Mouse (Mus musculus) embryo, embryonic 11 days (tissue): ENCODE results near the gene 1700001P01Rik.

Experiments used
- DNase-seq: peaks from one replicate; pipeline ENCODE4 v3.0.0-alpha.2; 2015

Gene 1700001P01Rik

DNA sequence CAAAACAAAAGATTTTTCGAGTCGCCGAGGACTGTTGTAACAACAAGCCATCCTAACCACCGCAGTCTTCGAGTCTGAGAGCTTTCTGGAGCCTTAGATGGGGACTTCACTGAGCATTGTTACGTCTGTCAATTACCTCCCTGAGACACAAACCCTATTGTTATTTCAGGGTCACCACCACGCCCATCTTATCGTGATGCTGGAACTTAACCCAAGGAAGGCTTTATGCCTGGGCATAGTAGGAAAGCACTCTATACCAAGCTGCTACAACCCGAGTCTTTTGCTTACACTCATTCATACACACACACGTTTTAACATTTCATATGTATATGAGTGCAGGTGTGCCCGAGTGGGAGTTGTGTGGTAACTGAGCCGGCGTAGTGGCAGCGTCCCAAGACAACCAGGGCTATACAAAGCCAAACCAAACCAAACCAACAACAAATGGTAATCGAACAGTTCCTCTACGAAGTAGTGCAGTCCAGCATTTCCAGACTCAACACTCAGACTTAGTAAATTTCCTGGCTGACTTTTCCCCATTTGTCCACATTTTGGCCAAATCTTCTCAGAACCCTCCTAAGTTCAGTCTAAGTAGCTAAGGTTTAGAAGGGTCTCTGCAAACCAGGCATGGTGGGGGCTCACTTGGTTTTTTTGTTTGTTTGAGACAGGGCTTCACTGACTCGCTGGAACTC is at the start of gene 1700001P01Rik:
1700001P01Rik (minus strand) TSS at position 111 of the 689 bp plus-strand sequence.
- DNase-seq = peak; percentile 19

DNA sequence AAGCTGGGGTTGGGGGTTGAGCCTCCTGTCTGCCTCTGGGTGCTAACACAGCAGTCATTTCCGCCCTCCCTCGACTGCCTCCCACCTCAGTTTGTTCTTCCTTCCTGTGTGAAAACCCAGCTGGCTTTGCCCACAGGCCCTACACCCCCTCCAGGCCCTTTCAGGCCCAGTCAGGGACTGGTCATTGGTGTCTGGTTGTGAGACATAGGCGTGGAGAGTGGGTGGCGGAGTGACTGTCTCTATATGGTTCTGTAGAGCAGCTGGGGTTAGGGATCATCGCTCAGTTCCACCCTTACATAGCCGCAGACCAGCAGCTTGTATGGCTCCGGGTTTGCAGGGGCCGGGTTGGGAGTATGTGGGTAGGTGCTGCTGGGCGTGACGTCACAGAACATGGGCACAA is 49.6 kb upstream of the 1700001P01Rik start:
- no peak for DNase-seq

DNA sequence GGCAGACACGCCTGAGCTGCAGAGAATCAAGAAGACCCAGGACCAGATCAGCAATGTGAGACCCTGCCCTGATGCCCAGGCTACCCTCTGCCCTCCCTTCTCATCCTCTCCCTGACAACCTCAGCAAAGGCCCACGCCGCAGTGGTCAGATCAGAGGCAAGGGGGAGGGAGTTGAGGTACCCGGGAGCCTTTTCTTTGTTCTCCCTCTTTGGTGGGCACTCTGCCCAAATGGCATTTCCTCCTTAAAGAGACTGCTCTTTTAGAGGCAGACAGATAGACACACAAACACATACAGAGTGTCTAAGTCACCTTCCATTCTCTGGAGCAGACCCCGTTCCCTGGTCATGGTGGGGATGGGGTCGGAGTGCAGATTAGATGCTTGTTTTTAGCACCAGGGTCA is 49.2 kb upstream of the 1700001P01Rik start:
- DNase-seq = no peak

DNA sequence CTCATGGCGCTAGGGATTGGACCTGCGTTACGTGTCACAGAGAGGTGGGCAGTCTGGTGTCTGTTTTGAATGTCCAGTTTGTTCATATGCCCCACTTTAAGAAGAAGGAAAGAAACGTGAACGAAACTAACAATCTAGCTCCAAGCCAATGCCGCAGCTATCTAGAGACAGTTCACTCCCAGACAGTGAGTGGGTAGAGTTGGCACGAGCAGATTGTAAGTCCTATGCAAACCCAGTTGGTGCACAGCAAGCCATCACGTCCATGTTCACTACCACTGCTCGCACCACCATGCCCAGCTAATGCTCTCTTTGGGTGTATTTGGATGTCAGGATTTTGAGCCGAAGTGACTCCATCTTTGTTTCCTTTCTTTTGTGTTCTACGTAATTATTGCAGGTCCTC is 48.5 kb upstream of the 1700001P01Rik start:
- DNase-seq = no peak

DNA sequence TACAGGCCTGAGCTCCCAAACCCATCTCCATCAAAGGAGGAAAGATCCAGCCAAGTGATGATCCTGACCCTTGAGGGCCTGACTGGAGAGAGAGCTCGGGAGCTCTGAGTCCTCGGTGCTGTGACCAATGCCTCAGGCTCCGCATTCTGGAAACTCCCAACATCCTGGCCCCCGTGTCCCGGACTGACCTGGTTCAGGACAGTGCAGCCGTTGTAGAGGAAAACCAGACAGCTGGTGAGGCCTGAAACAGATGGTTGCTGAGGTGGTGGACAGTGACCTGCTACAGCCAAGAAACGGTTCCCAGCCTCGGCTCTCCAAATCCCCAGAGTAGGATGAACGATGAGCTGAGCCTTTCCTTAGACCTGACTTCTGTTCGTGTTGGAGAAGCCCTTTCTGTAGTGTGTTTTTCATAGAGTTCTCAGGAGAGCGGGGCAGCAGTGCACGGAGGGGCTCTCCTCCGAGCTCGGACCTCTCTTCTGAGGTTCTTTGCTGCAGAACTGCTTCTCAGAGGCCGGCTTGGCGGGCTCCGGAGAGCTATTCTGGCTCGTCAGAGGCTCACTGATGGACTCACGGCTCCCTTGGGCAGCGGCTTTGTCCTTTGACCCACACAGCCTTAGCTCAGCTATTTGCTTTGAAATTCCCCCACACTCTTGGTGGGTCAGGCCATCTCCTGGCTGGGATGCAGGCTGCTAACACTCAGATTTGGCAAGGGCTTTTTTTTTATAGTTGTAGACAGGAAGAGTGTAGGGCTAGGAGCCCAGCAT is 47.3 kb upstream of the 1700001P01Rik start:
- DNase-seq = no peak

DNA sequence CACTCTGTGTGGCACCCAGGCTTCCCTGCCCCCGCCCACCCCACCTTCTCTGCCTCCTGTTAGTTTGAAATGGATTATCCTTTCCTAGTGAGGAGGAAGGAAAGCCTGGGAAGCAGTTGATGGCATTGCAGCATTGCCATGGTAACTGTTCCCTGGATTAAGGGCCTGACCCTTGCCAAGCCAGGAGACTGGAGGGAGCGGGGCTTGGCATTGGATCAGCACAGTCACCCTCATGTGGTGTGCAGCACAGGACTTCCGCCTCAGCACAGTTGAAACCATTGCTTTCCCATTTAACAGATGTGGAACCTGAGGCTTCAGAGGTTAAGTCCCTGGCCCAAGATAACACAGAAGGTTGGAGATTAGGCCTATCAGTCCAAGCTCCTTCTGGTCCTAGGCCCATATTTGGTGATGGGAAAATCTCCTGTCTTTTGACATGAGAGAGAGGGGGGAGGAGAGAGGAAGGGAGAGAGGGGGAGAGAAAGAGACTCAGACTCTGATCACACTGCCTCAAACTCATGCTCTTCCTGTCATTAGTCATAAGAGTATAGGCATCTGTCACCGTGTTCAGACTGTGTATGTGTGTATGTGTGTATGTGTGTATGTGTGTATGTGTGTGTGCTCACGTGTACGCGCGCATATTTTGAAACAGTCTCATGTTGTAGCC is 45.8 kb upstream of the 1700001P01Rik start:
- DNase-seq = no peak

DNA sequence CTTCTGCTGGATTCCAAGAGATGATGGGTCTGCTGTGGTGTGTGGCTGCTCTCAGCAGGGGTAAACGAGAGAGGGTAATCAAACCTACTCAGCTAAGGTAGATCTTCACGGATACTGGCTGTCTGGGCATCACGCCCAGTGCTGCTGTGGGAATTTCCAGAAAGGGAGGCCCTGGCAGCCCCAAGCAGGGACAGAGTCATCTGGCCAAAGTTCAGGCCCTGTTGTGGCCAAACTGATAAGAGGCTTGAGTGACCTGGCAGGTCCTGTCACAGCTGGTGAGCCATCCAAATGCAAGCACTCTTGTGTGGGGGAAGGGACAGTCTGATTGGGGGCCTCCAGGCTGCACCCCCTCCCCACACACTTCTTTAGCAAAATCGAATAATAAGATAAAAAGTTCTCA is 45.1 kb upstream of the 1700001P01Rik start:
- DNase-seq = no peak

DNA sequence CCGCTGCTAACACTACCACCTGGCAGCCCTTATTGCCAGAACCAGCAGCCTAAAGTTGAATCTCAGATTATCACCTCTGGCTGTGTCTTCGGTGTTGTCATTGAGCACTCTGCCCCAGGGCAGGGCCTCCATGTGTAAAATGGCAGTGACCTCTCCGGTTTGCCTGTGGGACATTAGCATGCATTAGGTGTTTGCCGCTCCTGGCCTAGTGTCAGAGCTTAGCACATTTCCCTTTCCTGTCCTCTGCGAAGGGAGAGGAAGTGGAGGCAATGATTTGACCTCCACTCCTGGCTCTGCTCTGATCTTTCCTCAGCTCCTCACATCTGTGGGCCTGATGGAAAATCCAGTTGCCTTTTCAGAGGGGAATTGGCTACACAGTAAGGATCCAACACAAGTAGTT is 44.2 kb upstream of the 1700001P01Rik start:
- no peak for DNase-seq

DNA sequence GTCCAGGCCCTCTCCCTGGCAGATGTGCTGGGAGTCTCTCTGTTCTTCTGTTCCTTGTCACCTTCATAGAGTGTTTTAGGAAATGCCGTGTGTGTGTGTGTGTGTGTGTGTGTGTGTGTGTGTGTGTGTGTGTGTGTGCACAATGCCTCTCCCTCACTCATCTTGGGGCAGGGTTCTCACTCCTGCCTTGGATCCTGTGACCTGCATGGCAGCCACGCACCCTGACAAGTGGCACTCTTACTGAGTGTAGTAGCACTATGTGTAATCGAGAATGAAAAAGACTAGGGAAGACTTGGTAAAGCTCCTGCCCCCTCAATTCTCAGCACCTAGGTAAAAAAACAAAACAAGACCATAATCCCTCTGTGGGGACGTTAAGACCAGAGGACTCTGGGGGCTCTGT is 43.4 kb upstream of the 1700001P01Rik start:
- no peak for DNase-seq

DNA sequence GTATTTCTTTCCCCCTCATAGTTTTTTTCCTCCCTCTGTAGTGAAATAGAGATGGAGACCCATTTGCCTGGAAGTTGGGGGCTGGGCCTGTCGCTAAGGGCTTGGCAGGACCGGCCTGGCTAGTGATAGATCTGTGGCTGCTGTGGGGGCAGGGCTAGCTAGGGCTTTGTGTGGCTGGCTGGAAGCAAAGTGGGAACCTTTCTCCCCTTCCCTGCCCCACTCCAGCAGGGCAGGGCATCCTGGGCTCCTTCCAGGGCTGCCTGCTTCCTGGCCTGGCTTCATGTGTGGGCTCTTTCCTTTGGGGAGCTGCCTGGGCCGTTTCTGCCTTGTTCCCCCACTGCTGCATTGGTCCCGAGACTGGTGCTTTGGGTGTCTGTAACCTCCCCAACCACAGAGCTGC is 42.9 kb upstream of the 1700001P01Rik start:
- peak; percentile 85 for DNase-seq

DNA sequence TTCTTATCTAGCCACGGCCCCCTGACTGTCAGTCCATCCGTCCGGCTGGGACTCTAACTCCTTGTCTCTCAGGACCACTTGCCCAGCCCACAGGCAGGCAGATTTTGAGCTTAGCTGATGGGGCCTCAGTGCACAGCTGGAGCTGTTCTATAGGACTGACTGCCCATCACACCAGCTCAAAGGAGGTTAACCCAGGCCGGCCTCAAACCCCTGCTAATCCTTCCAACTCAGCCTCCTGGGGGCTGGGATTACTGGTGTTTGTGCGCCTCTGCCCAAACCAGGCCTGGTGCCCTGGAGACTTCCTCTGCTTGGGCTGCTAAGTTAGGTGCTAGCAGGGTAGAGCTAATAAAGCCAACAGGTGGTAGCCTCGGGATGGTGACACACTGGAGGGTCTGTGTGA is 42.3 kb upstream of the 1700001P01Rik start:
- no peak for DNase-seq

DNA sequence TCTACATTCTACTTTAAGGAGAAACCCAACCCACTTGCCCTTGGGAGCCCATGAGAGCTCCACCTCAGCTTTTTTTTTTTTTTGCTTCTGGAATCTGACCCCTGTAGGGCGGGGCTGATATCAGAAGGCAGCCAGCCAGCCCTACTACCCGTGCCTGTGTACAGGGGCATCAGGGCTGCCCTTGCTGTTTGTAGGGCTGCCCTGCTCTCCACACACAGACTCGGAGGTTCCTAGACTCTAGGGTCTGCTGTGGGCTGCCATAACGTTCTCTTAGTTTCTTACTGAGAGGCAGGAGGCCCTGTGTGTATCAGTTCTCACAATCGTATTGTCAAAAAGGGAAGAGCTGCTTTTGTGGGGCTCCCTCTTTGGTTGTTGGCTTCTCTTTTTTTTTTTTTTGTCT is 41.7 kb upstream of the 1700001P01Rik start:
- peak; percentile 62 for DNase-seq

DNA sequence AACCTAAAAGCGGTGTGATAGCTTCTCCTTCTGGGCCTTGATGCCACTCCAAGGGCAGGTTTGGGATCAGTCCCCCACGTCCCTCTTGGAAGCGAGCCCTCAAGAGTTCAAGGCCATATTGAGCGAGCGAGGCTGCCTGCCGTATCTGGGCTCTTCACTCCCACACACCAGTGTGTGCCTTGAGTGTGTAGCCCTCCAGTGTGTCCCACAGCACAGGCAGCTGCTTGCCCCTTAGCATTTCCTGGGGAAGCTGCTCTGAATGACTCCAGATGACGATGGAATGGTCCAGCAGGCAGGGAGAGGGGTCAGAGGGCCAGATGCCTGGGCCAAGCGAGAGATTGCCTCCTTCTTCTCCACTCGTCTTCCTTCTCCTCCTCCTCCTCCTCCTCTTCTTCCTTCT is 41.2 kb upstream of the 1700001P01Rik start:
- DNase-seq = peak; percentile 39

DNA sequence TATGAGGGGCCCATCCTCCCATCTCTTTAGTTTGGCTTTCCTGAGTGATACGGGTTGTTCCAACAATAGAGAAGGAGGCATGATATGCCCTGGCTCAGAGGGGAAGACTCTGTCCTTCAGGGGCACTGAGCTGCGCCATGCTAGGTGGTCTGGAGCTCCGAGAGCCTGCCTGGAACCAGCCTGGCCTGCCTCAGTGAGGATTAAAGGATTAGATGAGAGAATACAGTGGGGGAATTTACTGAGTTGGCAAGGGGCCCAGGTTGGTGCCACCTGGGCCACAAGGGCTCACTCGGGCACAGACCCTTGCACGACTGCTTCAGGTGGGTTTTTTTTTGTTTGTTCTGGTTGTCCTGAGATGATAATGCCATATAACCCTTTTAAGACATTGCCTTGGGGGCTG is 40.5 kb upstream of the 1700001P01Rik start:
- DNase-seq = no peak

DNA sequence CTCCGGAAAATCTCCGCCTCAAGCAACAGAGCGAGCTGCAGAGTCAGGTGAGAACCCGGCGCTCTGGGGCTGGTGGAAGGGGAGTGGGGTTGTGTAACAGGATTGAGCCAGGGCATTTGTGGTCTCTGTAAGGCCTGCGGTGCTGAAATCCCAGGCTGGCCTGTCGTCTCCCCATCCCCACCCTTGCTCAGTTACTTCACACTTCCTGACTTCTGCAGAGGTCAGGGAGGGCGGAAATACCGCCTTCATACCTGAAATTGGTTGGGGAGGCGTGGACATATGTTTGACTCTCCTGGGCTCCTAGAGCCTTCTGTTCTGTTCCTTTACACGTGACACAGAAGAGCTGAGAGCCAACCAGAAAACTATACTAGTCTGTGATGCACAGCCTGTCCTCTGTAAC is 40.0 kb upstream of the 1700001P01Rik start:
- DNase-seq = no peak

DNA sequence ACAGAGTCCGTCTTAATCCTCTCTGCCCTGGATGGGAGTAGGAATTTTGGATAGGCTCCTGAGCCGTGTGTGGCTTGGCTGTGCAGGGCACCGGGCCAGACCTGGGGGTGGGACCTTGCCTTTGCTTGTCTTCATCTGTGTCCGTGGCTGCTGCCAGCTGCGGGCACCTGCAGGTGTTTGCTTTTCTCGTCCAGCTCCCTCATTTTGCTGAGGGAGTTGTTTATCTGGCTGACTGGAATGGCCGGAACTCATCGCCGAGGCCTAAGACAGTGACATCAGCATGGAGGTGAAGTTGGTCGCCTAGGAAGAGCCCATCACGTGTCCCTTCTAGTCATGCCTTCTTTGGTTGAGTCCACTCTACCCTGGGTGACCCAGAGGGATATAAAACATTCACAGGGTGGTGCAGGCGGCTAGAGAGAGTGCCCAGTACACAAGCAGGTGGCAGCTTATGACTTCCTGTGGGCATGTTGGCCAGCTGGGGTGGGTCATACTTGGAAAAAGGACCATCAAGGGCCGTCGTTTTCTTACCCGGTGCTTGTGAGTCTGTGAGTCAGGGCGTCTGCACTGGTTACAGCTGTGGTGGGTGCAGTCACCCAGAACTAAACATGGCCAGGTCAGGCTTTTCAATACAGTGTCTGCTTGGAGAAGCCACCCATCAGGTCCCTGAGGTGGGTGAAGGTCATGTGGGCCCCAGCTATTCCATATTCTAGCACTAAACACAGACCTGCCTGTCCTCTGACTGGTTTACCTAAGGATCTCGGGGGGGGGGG is 38.2 kb upstream of the 1700001P01Rik start:
- DNase-seq = no peak

DNA sequence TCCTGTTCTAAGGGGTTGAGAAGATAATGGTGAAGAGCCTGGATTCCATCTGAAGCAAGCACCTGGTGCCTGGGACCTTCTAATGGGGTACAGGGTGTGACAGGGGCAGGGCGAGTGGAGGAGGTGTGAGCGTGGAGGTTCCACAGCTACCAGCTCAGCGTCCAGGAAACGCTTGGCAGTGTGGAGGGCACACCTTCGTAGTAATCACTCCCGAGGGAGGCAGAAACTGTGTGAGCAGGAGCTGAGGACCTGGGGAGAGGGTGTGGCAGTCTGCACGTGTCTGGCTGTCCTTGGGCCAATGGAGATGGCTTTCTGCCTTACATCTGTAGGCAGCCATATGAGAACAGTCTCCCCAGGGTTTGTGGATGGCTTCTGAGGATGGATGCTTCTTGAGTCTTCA is 37.4 kb upstream of the 1700001P01Rik start:
- no peak for DNase-seq

DNA sequence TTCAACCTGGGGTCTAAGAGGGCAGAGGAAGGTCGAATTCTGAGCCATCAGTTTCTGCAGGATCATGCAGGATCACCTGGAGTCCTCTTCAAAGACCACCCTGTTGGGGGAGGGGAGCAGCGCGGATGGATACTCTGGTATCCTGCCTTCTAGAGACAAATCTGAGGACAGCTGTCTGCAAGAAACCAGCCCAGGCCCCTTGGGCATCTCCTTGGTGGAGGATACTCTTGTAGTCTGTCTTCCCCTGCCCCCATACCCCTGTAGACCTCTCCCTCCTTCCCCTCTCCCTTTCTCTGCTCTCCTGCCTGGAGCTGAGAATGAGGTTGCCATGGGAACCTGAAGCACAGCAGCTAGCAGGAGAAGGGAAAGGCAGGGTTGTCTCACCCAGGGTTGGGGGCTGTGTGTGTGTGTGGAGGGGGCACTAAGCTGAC is 36.8 kb upstream of the 1700001P01Rik start:
- peak; percentile 77 for DNase-seq

DNA sequence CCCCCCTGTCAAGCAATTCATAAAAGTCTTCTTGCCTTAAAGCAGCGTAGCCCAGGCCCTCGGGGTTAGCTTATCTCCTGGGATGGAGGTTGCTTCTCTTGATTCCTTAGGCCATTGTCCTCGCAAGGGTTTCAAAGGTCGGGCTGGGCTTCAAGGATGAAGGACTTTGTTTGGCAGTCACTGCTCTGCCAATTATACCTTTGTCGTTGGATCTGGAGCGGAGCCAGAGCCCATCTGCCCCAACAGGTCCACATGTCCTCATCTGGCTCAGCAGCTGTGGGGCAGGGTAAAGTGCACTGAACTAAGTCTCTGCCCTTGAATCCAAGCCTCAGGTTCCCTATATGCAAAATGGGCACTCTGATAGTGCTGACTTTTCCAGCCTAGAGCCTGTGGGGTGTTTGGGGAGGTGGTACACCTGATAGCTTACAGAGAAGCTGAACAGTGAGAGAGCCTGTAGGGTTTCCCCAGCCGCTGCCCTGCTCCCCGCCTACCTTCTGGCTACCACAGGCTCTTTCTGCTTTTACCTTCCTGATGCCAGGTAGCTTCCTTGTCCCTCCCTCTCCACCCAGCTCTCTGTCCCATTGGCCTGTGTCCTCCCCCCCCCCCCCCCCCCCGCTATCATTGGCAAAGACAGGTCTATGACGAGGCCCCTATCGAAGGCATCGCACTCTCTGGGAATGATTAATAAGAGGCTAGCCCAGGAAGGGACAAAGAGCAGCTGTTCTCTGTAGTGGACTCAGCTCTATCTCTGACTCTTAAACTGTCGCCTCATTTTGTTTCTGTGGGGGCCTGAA is 36.0 kb upstream of the 1700001P01Rik start:
- DNase-seq = peak; percentile 31

DNA sequence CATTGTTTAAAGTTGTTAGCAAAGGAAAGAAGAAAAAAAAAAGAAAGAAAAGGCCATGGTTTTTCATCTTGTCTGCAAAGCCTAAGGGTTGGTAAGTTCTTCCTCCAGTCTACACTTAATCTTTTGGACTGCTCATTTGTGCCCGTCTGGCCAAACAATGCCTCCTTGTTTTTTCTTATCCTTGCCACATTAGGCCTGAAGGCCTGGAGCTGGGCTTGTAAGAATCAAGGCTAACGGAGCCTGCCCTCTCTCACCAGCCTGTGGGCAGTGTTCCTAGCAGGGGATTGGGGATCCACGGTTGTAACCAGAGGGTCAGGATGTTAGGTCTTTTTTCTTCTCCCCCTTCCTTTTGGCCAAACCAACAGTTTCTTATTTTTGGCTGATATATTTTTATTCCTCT is 35.3 kb upstream of the 1700001P01Rik start:
- DNase-seq = peak; percentile 27

DNA sequence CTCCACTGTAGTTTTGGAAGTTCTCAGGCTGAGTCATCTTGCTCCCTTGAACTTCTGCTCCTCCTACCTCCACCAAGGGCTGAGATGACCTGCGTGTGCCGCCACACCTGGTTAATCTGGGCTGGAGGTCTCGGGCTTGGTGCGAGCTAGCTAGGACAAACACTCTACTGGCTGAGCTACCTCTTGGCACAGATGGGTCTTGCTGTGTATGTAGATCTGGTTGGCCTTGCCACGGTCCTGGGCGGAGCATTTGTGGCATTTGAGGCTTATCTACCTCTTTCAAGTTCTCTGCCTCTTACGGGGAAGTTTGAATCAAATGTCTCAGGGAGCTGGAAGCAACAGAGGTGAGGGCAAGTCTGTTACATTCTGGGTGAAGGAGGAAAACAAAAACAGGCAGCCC is 34.6 kb upstream of the 1700001P01Rik start:
- DNase-seq = no peak
